Mouse (Mus musculus) frontal cortex, adult (tissue): ENCODE data around the gene Mmd.
A peak's percentile ranks its signal among the peaks of the same experiment; 100 is the strongest.

Experiments used
- ATAC-seq: cut with Nextera tagmentation; 2 replicates; pipeline ENCODE4 v1.9.2; 2017; ENCODE audit warnings: mild to moderate bottlenecking, moderate library complexity, mixed read lengths; ENCODE audit not compliant: low TSS enrichment

The Mmd gene

GRCm38 (mm10) chr11:90249025-90249650 lies at the start of gene Mmd:
Gene Mmd (plus strand): TSS chr11:90249456.
- peak; percentile 96 for ATAC-seq

- no peak for ATAC-seq
These were observed 48.4 kb upstream of the Mmd start for GRCm38 (mm10) chr11:90200826-90201225.

GRCm38 (mm10) chr11:90214246-90214645 lies 35.0 kb upstream of the Mmd start:
- no peak for ATAC-seq

GRCm38 (mm10) chr11:90220022-90220645 lies 29.1 kb upstream of the Mmd start:
- no peak for ATAC-seq

- no peak for ATAC-seq
These were observed 28.5 kb upstream of the Mmd start for GRCm38 (mm10) chr11:90220750-90221149.

- ATAC-seq, result no peak
These were observed 24.3 kb upstream of the Mmd start for GRCm38 (mm10) chr11:90224914-90225470.

- ATAC-seq, result no peak
These were observed 22.0 kb upstream of the Mmd start for GRCm38 (mm10) chr11:90227000-90227922.

- ATAC-seq, result no peak
These were observed 20.9 kb upstream of the Mmd start for GRCm38 (mm10) chr11:90228251-90228949.

GRCm38 (mm10) chr11:90229800-90230199 lies 19.5 kb upstream of the Mmd start:
- no peak for ATAC-seq

GRCm38 (mm10) chr11:90230671-90231070 lies 18.6 kb upstream of the Mmd start:
- no peak for ATAC-seq

- no peak for ATAC-seq
These were observed 17.6 kb upstream of the Mmd start for GRCm38 (mm10) chr11:90231631-90232030.

GRCm38 (mm10) chr11:90232685-90233084 lies 16.6 kb upstream of the Mmd start:
- ATAC-seq, result peak; percentile 70; the same call in 1 of the 2 replicates

- ATAC-seq, result no peak
These were observed 14.0 kb upstream of the Mmd start for GRCm38 (mm10) chr11:90235221-90235620.

GRCm38 (mm10) chr11:90237616-90238015 lies 11.6 kb upstream of the Mmd start:
- no peak for ATAC-seq

- ATAC-seq, result no peak
These were observed 10.6 kb upstream of the Mmd start for GRCm38 (mm10) chr11:90238657-90239056.

- no peak for ATAC-seq
These were observed 8.5 kb upstream of the Mmd start for GRCm38 (mm10) chr11:90240652-90241330.

GRCm38 (mm10) chr11:90241874-90242273 lies 7.4 kb upstream of the Mmd start:
- no peak for ATAC-seq

- ATAC-seq, result peak; percentile 86
These were observed 6.0 kb upstream of the Mmd start for GRCm38 (mm10) chr11:90243300-90243699.

- ATAC-seq, result no peak
These were observed 3.6 kb upstream of the Mmd start for GRCm38 (mm10) chr11:90245630-90246029.

GRCm38 (mm10) chr11:90246676-90247075 lies 2.6 kb upstream of the Mmd start:
- ATAC-seq, result no peak

- no peak for ATAC-seq
These were observed 1.5 kb upstream of the Mmd start for GRCm38 (mm10) chr11:90247793-90248192.
